Mouse (Mus musculus) ES-Bruce4 (cell line): ENCODE measurements around the gene Erp27. TPM values are rescaled to one million over a fixed set of nuclear protein-coding genes. Genes with fewer than 3 reads are reported as not detected.
"Not testable (repeated sequence)": the region's sequence is repeated elsewhere in the genome, so short reads cannot be mapped to it uniquely, and the experiment has no call there.

Source experiments
- H3K27ac ChIP-seq: 2 replicates; pipeline ENCODE4 v1.5.1; 2012; ENCODE audit warnings: low read length, inconsistent platforms; ENCODE audit not compliant: insufficient read depth
- H3K27me3 ChIP-seq: 2 replicates; pipeline ENCODE4 v1.6.1; 2012; ENCODE audit warnings: mild to moderate bottlenecking, low read length, inconsistent platforms; ENCODE audit not compliant: control insufficient read depth, poor library complexity, insufficient read depth, severe bottlenecking
- H3K36me3 ChIP-seq: 2 replicates; pipeline ENCODE4 v1.6.1; 2012; ENCODE audit warnings: inconsistent platforms, mild to moderate bottlenecking, low read length, moderate library complexity; ENCODE audit not compliant: control insufficient read depth, poor library complexity, insufficient read depth, severe bottlenecking
- H3K4me1 ChIP-seq: one replicate; pipeline ENCODE4 v1.8.1; 2011; ENCODE audit warnings: low read length; ENCODE audit not compliant: control insufficient read depth, insufficient read depth
- H3K4me3 ChIP-seq: 2 replicates; pipeline ENCODE4 v1.5.1; 2011; ENCODE audit warnings: low read depth, mild to moderate bottlenecking, low read length
- H3K9ac ChIP-seq: 2 replicates; pipeline ENCODE4 v1.6.1; 2012; ENCODE audit warnings: low read depth, mild to moderate bottlenecking, inconsistent platforms; ENCODE audit not compliant: poor library complexity, severe bottlenecking
- H3K9me3 ChIP-seq: replicated peaks from 2 replicates; pipeline ENCODE4 v1.6.1; 2012; ENCODE audit warnings: mild to moderate bottlenecking, low read length, inconsistent platforms; ENCODE audit not compliant: control insufficient read depth, poor library complexity, insufficient read depth, severe bottlenecking
- CTCF ChIP-seq: IDR thresholded peaks from one replicate; pipeline ENCODE4 v1.8.1; 2011; ENCODE audit warnings: low read depth, low read length
- EP300 ChIP-seq: IDR thresholded peaks from 2 replicates; pipeline ENCODE4 v1.6.1; 2011; ENCODE audit warnings: low read depth, low read length; ENCODE audit not compliant: insufficient read depth
- POLR2A ChIP-seq: IDR thresholded peaks from one replicate; pipeline ENCODE4 v1.8.1; 2011; ENCODE audit warnings: low read length; ENCODE audit not compliant: insufficient read depth
- polyA plus RNA-seq: library from polyadenylated mRNA; stranded (reverse); fragments of >200 nt; gene quantifications from 2 replicates; pipeline ENCODE4 v1.2.4, GENCODE M21; 2011; ENCODE audit warnings: low read depth; ENCODE audit not compliant: missing spikeins, insufficient read depth, insufficient read length

Erp27 gene
- polyA plus RNA-seq, 1 experiment = not detected

DNA sequence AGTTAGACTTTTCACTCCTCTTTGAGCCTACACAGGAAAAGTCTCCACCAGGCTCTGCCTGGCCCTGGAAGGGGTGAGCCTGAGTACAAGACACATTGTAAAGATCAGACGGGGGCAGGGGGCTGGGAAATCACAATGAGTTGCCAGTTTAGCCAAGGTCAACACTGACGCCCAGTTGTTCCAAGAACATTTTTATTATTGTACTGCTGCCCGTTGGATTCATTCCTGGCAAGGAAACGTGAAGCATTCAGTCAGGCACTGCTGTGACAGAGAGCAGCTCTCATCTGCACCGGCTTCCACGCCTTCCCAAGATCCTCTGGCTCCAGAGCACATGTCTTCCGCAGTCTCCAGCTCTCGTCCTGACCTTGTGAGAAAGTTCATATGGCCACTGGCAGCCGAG is 34.1 kb downstream of the Erp27 start:
- TF ChIP-seq CTCF = no peak
- no peak for TF ChIP-seq EP300
- no peak for TF ChIP-seq POLR2A
- Histone ChIP-seq H3K27ac (no peak overlapping the region), H3K9ac (no peak overlapping the region), H3K36me3 (no peaks in the 10 kb centered on the region), H3K4me3 (no peak overlapping the region), H3K4me1 (no peaks in the 10 kb centered on the region), H3K27me3 (no peaks in the 10 kb centered on the region), H3K9me3 (no peaks in the 10 kb centered on the region)

DNA sequence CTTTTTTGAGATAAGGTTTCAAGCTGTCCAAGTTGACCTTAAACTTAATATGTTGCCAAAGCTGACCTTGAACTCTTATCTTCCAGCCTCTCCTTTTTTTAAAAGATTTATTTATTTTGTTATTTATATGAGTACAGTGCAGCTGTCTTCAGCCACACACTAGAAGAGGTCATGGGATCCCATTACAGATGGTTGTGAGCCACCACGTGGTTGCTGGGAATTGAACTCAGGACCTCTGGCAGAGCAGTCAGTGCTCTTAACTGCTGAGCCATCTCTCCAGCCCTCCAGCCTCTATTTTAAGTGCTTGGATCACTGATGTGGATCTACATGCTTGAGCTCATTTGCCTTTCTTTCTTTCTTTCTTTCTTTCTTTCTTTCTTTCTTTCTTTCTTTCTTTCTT is 37.2 kb downstream of the Erp27 start:
- not testable (repeated sequence) for H3K27ac ChIP-seq, H3K4me1 ChIP-seq, H3K9ac ChIP-seq, H3K4me3 ChIP-seq, H3K36me3 ChIP-seq, H3K9me3 ChIP-seq, H3K27me3 ChIP-seq

- no peak overlapping the region for H3K9ac ChIP-seq
- TF ChIP-seq POLR2A (no peak), EP300 (no peak), CTCF (no peak)
- no peaks in the 10 kb centered on the region for H3K4me1 ChIP-seq
- no peaks in the 10 kb centered on the region for H3K27me3 ChIP-seq
- no peak overlapping the region for H3K4me3 ChIP-seq
- no peaks in the 10 kb centered on the region for H3K36me3 ChIP-seq
- no peak overlapping the region for H3K27ac ChIP-seq
- no peaks in the 10 kb centered on the region for H3K9me3 ChIP-seq
These were observed 38.0 kb downstream of the Erp27 start for GRCm38 (mm10) chr6:136883961-136884360.

- Histone ChIP-seq H3K9ac (no peak overlapping the region), H3K9me3 (no peaks in the 10 kb centered on the region), H3K4me3 (no peak overlapping the region), H3K27ac (no peak overlapping the region), H3K36me3 (no peaks in the 10 kb centered on the region), H3K27me3 (no peaks in the 10 kb centered on the region), H3K4me1 (no peaks in the 10 kb centered on the region)
- TF ChIP-seq POLR2A (no peak), EP300 (no peak), CTCF (no peak)
These were observed 38.5 kb downstream of the Erp27 start for GRCm38 (mm10) chr6:136883431-136883915.

DNA sequence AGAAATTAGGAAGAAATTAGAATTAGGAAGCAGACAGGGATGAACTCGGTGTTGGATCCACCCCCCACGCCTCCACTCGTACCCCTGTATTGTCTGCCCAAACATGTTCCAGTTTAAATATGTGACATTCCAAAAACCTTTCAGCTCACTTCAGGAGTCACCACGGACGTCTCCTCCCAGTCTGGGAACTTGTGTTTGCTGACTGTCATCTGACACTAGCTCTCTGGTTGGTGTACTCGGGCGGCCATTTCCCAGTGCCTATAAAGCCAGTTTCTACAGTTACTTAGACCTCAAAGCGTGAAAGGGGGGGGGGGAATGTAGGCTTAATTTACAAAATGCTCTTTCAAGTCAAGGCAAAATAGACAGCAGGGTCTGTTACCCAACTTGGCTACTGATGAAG is 40.3 kb downstream of the Erp27 start:
- Histone ChIP-seq H3K4me1 (no peaks in the 10 kb centered on the region), H3K27me3 (no peaks in the 10 kb centered on the region), H3K36me3 (no peaks in the 10 kb centered on the region), H3K9ac (no peak overlapping the region), H3K9me3 (no peaks in the 10 kb centered on the region), H3K4me3 (no peak overlapping the region), H3K27ac (no peak overlapping the region)
- TF ChIP-seq EP300 = no peak
- no peak for TF ChIP-seq CTCF
- TF ChIP-seq POLR2A = no peak

DNA sequence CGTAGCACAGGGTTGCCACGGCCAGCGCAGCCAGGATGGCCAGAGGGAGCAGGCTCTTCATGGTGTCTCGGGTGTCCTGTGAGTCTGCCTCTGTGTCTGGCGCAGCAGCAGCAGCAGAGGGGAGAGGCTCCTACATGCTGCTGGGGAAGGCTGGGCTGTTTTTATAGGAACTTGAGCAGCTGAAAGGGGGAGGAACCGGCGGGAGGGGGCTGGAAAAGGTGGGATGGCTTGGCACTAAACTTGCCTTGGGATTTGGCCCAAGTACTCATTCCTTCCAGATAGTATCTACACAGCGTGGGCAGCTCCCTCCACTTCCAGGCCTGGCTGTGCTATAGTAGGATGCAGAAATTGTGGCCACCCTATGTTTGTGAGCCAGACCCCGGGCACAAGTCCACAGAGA is 46.3 kb downstream of the Erp27 start, which contains the start of gene Mgp:
Mgp (minus strand) TSS at position 154 of the 400 bp plus-strand sequence.
- Histone ChIP-seq H3K36me3 (no peaks in the 10 kb centered on the region), H3K4me3 (no peak within 1 kb of the TSS), H3K27me3 (no peaks in the 10 kb centered on the region), H3K27ac (no peak within 1 kb of the TSS), H3K9me3 (no peaks in the 10 kb centered on the region), H3K9ac (no peak within 1 kb of the TSS), H3K4me1 (no peaks in the 10 kb centered on the region)
- TF ChIP-seq EP300 (no peak), CTCF (no peak), POLR2A (no peak)

- Histone ChIP-seq H3K27ac (no peak overlapping the region), H3K36me3 (no peaks in the 10 kb centered on the region), H3K4me3 (no peak overlapping the region), H3K9ac (no peak overlapping the region), H3K9me3 (no peaks in the 10 kb centered on the region), H3K27me3 (no peaks in the 10 kb centered on the region), H3K4me1 (no peaks in the 10 kb centered on the region)
- no peak for TF ChIP-seq POLR2A
- no peak for TF ChIP-seq CTCF
- TF ChIP-seq EP300 = no peak
These were observed 47.4 kb downstream of the Erp27 start for GRCm38 (mm10) chr6:136874599-136874998.
